Mouse (Mus musculus): ENCODE results near the gene Fyb. TPM values are rescaled to one million over a fixed set of nuclear protein-coding genes. Genes with fewer than 3 reads are reported as not detected.

Gene Fyb
- polyA plus RNA-seq, 1 experiment: 129 TPM

DNA sequence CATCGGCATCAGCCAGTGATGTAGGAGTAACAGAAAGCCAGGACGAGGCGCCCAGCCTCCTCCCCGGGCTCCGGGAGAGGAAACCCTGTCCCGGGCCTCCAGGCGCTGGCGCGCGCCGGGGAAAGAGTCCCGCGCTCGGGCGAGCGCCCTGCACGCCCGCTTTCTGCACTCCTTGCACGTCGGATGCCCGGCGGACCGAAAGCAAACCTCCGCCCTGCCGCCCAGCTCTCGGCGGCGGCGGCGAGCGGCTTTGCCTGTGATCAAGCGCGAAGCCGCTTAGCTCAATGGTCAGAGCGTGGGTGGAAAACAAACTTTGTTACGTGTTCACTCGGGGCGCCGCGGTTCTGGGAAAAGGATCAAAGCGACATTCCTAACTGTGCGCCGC is 184.9 kb downstream of the Fyb start:
- TF ChIP-seq MYOG (IDR thresholded peaks at IDR 0.05; ENCODE audit: control insufficient read depth in 1 of 3, insufficient read depth in 1 of 3, insufficient read length in 2 of 3, low read depth in 2 of 3): no peak
- TF ChIP-seq E2F4 (IDR thresholded peaks at IDR 0.05; ENCODE audit: insufficient read depth): peak; percentile 14
- Histone ChIP-seq H3K4me3 (peak overlapping the region; percentile 45), H3K79me2 (ENCODE audit: control insufficient read depth, insufficient read depth) (peaks cover 37% of the 10 kb centered on the region), H3K36me3 (ENCODE audit: control insufficient read depth, insufficient read depth) (no peaks in the 10 kb centered on the region), H3ac (ENCODE audit: control insufficient read depth, insufficient read length) (peak overlapping the region; percentile 86), H3K4me2 (ENCODE audit: low read depth) (peak overlapping the region; percentile 91), H3K27me3 (ENCODE audit: control insufficient read depth, insufficient read depth, insufficient read length) (no peaks in the 10 kb centered on the region)

DNA sequence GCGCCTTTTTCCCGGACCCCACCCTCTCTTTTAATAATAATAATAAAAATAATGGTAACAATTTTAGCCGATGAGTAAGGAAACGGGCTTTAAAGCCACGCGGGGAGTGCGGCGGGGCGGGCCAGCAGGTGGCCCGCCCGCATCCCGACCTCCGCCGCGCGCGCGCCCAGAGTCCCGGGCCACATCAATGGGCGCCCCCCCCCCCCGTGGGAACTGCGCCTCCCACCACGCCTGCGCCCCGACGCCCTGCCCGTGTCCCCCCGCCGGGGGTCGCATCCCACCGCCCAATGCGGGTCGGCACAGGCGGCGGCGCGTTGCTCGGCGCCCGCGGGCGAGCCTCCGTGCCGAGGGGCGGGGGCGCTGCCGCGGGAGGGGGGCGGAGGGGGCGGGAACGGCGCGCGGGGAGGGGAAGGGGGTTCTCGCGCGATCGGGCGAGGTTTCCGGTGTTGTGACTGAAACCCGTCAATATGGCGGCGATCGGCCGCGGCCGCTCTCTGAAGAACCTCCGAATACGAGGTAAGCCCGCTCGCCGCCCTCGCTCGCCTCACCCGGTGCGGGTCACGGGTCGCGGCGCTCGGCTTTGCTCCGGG is 185.4 kb downstream of the Fyb start, which contains the start of gene Rictor:
Gene Rictor (plus strand): TSS at position 444 of the 590 bp plus-strand sequence.
- Histone ChIP-seq H3K79me2 (ENCODE audit: control insufficient read depth, insufficient read depth) (peaks cover 41% of the 10 kb centered on the region), H3K36me3 (ENCODE audit: control insufficient read depth, insufficient read depth) (no peaks in the 10 kb centered on the region), H3K4me3 (peak within 1 kb of the TSS; percentile 45), H3ac (ENCODE audit: control insufficient read depth, insufficient read length) (peak within 1 kb of the TSS; percentile 86), H3K4me2 (ENCODE audit: low read depth) (peak within 1 kb of the TSS; percentile 91), H3K27me3 (ENCODE audit: control insufficient read depth, insufficient read depth, insufficient read length) (no peaks in the 10 kb centered on the region)
- TF ChIP-seq MAX (IDR thresholded peaks at IDR 0.05; ENCODE audit: low read depth): no peak
- TF ChIP-seq TCF12 (IDR thresholded peaks at IDR 0.05; ENCODE audit: insufficient read depth, poor library complexity, severe bottlenecking): no peak
- no peak for TF ChIP-seq REST (IDR thresholded peaks at IDR 0.05; ENCODE audit: insufficient read depth, insufficient read length)
- TF ChIP-seq USF1 (IDR thresholded peaks at IDR 0.05; ENCODE audit: low read depth): no peak
- TF ChIP-seq MYOG (IDR thresholded peaks at IDR 0.05; ENCODE audit: control insufficient read depth in 1 of 3, insufficient read depth in 1 of 3, insufficient read length in 2 of 3, low read depth in 2 of 3): peak in 1 of 3 experiments; percentile 5
- TF ChIP-seq SRF (IDR thresholded peaks at IDR 0.05; ENCODE audit: control insufficient read depth, insufficient read length, low read depth): no peak
- no peak for TF ChIP-seq TCF3 (IDR thresholded peaks at IDR 0.05; ENCODE audit: insufficient read length, low read depth)
- TF ChIP-seq POLR2A (IDR thresholded peaks at IDR 0.05; ENCODE audit: insufficient read length, low read depth): peak; percentile 78
- TF ChIP-seq POLR2AphosphoS2 (IDR thresholded peaks at IDR 0.05; ENCODE audit: insufficient read length, low read depth): peak; percentile 79
- TF ChIP-seq CEBPB (IDR thresholded peaks at IDR 0.05; ENCODE audit: insufficient read depth, poor library complexity, severe bottlenecking): no peak
- TF ChIP-seq E2F4 (IDR thresholded peaks at IDR 0.05; ENCODE audit: insufficient read depth): no peak
- peak in 1 of 3 experiments; percentile 24 for TF ChIP-seq MYOD1 (IDR thresholded peaks at IDR 0.05; ENCODE audit: control insufficient read depth in 1 of 3, insufficient read length in 2 of 3, low read depth in 2 of 3)

DNA sequence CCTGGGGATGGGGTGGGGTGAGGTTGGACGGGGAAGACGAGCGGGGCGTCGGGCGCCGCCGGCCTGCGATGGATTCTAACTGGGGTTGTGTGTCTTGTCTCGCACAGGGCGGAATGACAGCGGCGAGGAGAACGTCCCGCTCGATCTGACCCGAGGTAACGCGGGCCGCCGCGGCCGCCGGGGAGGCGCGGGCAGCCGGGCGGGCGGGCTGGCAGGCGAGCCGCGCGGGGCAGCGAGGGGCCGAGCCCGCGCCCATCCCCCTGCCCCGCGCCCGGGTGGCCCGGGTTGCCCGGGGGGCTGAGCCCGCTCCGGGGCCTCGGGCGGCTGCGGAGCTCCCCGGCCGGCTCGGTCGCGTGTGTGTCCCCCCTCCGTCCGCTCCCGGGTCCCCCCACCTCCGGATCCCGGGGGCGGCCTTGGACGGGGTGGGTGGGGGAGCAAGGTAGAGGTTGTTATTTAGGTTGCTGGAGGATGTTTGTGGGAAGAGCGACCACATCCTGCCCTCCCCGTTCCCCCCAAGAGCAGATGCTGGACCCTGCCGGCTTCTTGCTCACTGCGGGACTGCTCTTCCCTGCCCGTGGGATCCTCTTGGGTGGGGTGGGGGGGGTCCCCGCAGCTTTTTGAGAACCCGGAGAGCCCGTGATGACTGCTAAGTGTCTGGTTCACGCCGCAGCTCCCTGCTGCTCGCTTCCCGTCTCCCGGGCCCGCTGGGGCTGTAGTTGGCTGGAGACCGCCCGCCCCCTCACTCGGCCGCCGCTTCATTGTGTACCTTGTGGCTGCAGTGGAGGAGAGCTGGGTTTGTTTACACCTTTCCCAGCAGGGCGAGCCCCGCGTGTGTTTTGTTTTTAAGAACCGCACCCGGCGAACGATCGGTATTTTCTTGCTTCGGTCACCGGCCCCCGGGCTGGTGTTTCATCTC is 186.1 kb downstream of the Fyb start:
- H3K4me2 ChIP-seq (ENCODE audit: low read depth): peak overlapping the region; percentile 91
- peak overlapping the region; percentile 45 for H3K4me3 ChIP-seq
- TF ChIP-seq E2F4 (IDR thresholded peaks at IDR 0.05; ENCODE audit: insufficient read depth) (no peak), MYOG (IDR thresholded peaks at IDR 0.05; ENCODE audit: control insufficient read depth in 1 of 3, insufficient read depth in 1 of 3, insufficient read length in 2 of 3, low read depth in 2 of 3) (no peak), TCF3 (IDR thresholded peaks at IDR 0.05; ENCODE audit: insufficient read length, low read depth) (no peak), CEBPB (IDR thresholded peaks at IDR 0.05; ENCODE audit: insufficient read depth, poor library complexity, severe bottlenecking) (no peak), POLR2A (IDR thresholded peaks at IDR 0.05; ENCODE audit: insufficient read length, low read depth) (no peak), POLR2AphosphoS2 (IDR thresholded peaks at IDR 0.05; ENCODE audit: insufficient read length, low read depth) (no peak), USF1 (IDR thresholded peaks at IDR 0.05; ENCODE audit: low read depth) (no peak), MAX (IDR thresholded peaks at IDR 0.05; ENCODE audit: low read depth) (no peak), TCF12 (IDR thresholded peaks at IDR 0.05; ENCODE audit: insufficient read depth, poor library complexity, severe bottlenecking) (no peak), MYOD1 (IDR thresholded peaks at IDR 0.05; ENCODE audit: control insufficient read depth in 1 of 3, insufficient read length in 2 of 3, low read depth in 2 of 3) (no peak), SRF (IDR thresholded peaks at IDR 0.05; ENCODE audit: control insufficient read depth, insufficient read length, low read depth) (no peak), REST (IDR thresholded peaks at IDR 0.05; ENCODE audit: insufficient read depth, insufficient read length) (no peak)
- H3K27me3 ChIP-seq (ENCODE audit: control insufficient read depth, insufficient read depth, insufficient read length): no peaks in the 10 kb centered on the region
- H3K36me3 ChIP-seq (ENCODE audit: control insufficient read depth, insufficient read depth): no peaks in the 10 kb centered on the region
- H3K79me2 ChIP-seq (ENCODE audit: control insufficient read depth, insufficient read depth): peaks cover 49% of the 10 kb centered on the region
- H3ac ChIP-seq (ENCODE audit: control insufficient read depth, insufficient read length): peak overlapping the region; percentile 86

- TF ChIP-seq POLR2AphosphoS2 (IDR thresholded peaks at IDR 0.05; ENCODE audit: insufficient read length, low read depth) (no peak), USF1 (IDR thresholded peaks at IDR 0.05; ENCODE audit: low read depth) (no peak), POLR2A (IDR thresholded peaks at IDR 0.05; ENCODE audit: insufficient read length, low read depth) (no peak), MYOD1 (IDR thresholded peaks at IDR 0.05; ENCODE audit: control insufficient read depth in 1 of 3, insufficient read length in 2 of 3, low read depth in 2 of 3) (no peak), MYOG (IDR thresholded peaks at IDR 0.05; ENCODE audit: control insufficient read depth in 1 of 3, insufficient read depth in 1 of 3, insufficient read length in 2 of 3, low read depth in 2 of 3) (no peak), CEBPB (IDR thresholded peaks at IDR 0.05; ENCODE audit: insufficient read depth, poor library complexity, severe bottlenecking) (no peak), E2F4 (IDR thresholded peaks at IDR 0.05; ENCODE audit: insufficient read depth) (no peak), TCF3 (IDR thresholded peaks at IDR 0.05; ENCODE audit: insufficient read length, low read depth) (no peak), SRF (IDR thresholded peaks at IDR 0.05; ENCODE audit: control insufficient read depth, insufficient read length, low read depth) (no peak), TCF12 (IDR thresholded peaks at IDR 0.05; ENCODE audit: insufficient read depth, poor library complexity, severe bottlenecking) (no peak), REST (IDR thresholded peaks at IDR 0.05; ENCODE audit: insufficient read depth, insufficient read length) (no peak)
- peak overlapping the region; percentile 91 for H3K4me2 ChIP-seq (ENCODE audit: low read depth)
- no peak overlapping the region for H3ac ChIP-seq (ENCODE audit: control insufficient read depth, insufficient read length)
- H3K4me3 ChIP-seq: peak overlapping the region; percentile 45
- no peaks in the 10 kb centered on the region for H3K27me3 ChIP-seq (ENCODE audit: control insufficient read depth, insufficient read depth, insufficient read length)
- peaks cover 57% of the 10 kb centered on the region for H3K79me2 ChIP-seq (ENCODE audit: control insufficient read depth, insufficient read depth)
- H3K36me3 ChIP-seq (ENCODE audit: control insufficient read depth, insufficient read depth): no peaks in the 10 kb centered on the region
These were observed 187.0 kb downstream of the Fyb start for GRCm38 (mm10) chr15:6709618-6710017.

Data from myocyte (in vitro differentiated cells).